Mouse (Mus musculus) intestine, embryonic 16.5 days (tissue): ENCODE data around the gene Uxs1. TPM values are rescaled to one million over a fixed set of nuclear protein-coding genes. Genes with fewer than 3 reads are reported as not detected.

Experiments
- ATAC-seq: fragments of 200-750 bp; cut with Nextera tagmentation; 2 replicates; pipeline ENCODE4 v1.8.0; 2017; ENCODE audit warnings: moderate TSS enrichment, moderate library complexity
- H3K27ac ChIP-seq: fragments of 300-500 bp; sonication (generic); 2 replicates; pipeline ENCODE4 v1.5.1; 2014; ENCODE audit warnings: mild to moderate bottlenecking, low read length
- H3K27me3 ChIP-seq: fragments of 300-500 bp; sonication (generic); replicated peaks from 2 replicates; pipeline ENCODE4 v1.6.1; 2014; ENCODE audit warnings: low read length, control low read depth, mixed read lengths; ENCODE audit not compliant: control insufficient read depth, insufficient read depth
- H3K36me3 ChIP-seq: fragments of 300-500 bp; sonication (generic); 2 replicates; pipeline ENCODE4 v1.6.1; 2014; ENCODE audit warnings: low read length, control low read depth; ENCODE audit not compliant: control insufficient read depth, insufficient read depth
- H3K4me1 ChIP-seq: fragments of 300-500 bp; sonication (generic); 2 replicates; pipeline ENCODE4 v1.6.1; 2014; ENCODE audit warnings: low read length, control low read depth, mixed read lengths; ENCODE audit not compliant: control insufficient read depth, insufficient read depth
- H3K4me2 ChIP-seq: fragments of 300-500 bp; sonication (generic); 2 replicates; pipeline ENCODE4 v1.6.1; 2014; ENCODE audit warnings: low read depth, low read length, control low read depth
- H3K4me3 ChIP-seq: fragments of 300-500 bp; sonication (generic); 2 replicates; pipeline ENCODE4 v1.5.1; 2014; ENCODE audit warnings: mild to moderate bottlenecking, low read length
- H3K9ac ChIP-seq: fragments of 300-500 bp; sonication (generic); 2 replicates; pipeline ENCODE4 v1.6.1; 2014; ENCODE audit warnings: low read depth, low read length
- H3K9me3 ChIP-seq: fragments of 300-500 bp; sonication (generic); 2 replicates; pipeline ENCODE4 v1.6.1; 2016; ENCODE audit warnings: low read length, control low read depth; ENCODE audit not compliant: control insufficient read depth
- WGBS: fragments of 180-500 bp; shearing (Covaris S2); extraction: QIAGEN DNeasy Blood & Tissue Kit; methylation state at CpG from one replicate; pipeline ENCODE4 v1.1.7; 2014; 5-methylcytosine and 5-hydroxymethylcytosine counted together
- polyA plus RNA-seq: library from polyadenylated mRNA; unstranded; fragments of >200 nt; fragmentation: Nextera tagmentation; extraction: Ambion mirVana; gene quantifications from 2 replicates; pipeline ENCODE4 v1.2.1, GENCODE M21; 2015

The Uxs1 gene
- polyA plus RNA-seq, 1 experiment from 2014 or later: 17.5 TPM

DNA sequence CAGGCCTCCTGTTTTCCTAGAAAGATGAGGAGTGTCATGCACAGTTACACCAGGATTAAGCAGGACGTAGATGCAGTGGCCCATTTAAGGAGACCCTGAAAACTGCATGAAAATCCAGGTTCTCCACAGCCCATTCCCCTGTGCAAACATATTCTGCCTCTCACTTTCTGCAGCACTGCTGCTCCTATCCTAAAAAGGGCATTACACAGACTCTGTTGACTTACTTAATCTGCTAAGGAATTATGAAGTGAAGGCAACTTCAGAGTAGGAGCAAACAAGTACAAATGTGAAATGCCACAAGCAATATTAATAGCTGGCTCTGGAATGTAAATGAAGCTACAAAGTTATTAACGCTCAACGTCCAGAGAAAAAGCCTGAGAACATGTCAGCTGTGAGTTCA is 45.9 kb downstream of the Uxs1 start:
- peak; percentile 46; the same call in 1 of the 2 replicates for ATAC-seq

DNA sequence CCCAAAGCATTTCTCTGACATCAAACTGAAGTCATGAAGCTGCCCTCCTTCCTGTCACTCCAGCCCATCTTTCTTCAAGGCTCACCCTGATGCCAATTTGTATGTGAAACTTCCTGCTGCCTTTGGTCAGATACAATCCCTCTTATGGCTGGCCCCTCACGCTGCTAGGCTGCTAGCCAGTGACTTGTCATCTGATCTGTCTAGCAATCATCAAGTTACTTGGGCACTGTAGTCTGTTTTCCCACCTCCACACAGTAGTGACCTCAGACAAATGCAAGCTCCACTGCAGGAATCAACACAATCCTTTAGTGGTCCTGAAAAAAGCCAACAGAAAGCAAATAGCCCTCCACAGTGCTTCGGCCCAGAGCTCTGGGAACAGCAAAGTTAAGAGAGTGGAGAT is 46.4 kb downstream of the Uxs1 start:
- H3K27ac ChIP-seq: peak overlapping the region; percentile 57; the same call in 1 of the 2 replicates
- H3K4me2 ChIP-seq: no peak overlapping the region
- peaks cover 3% of the 10 kb centered on the region; the same call in 1 of the 2 replicates for H3K36me3 ChIP-seq
- ATAC-seq: no peak
- no peak overlapping the region for H3K4me3 ChIP-seq
- no peaks in the 10 kb centered on the region for H3K27me3 ChIP-seq
- H3K9me3 ChIP-seq: no peaks in the 10 kb centered on the region
- no peak overlapping the region for H3K9ac ChIP-seq
- H3K4me1 ChIP-seq: no peaks in the 10 kb centered on the region
- 73% methylated on average over 2 of the region's 2 CpGs for WGBS

More for the DNA sequence above, 45.9 kb downstream of the Uxs1 start:
- no peak overlapping the region for H3K4me2 ChIP-seq
- peaks cover 3% of the 10 kb centered on the region; the same call in 1 of the 2 replicates for H3K36me3 ChIP-seq
- no peaks in the 10 kb centered on the region for H3K27me3 ChIP-seq
- H3K9me3 ChIP-seq: no peaks in the 10 kb centered on the region
- peak overlapping the region; percentile 57 for H3K27ac ChIP-seq
- H3K4me3 ChIP-seq: no peak overlapping the region
- no peak overlapping the region for H3K9ac ChIP-seq
- H3K4me1 ChIP-seq: no peaks in the 10 kb centered on the region
- 70% methylated on average over 3 of the region's 3 CpGs for WGBS

GRCm38 (mm10) chr1:43776106-43776505 is 51.5 kb downstream of the Uxs1 start:
- Histone ChIP-seq H3K4me1 (no peaks in the 10 kb centered on the region), H3K4me2 (no peak overlapping the region), H3K9ac (no peak overlapping the region), H3K36me3 (peaks cover 6% of the 10 kb centered on the region; the same call in 1 of the 2 replicates), H3K4me3 (no peak overlapping the region), H3K27ac (no peak overlapping the region), H3K27me3 (no peaks in the 10 kb centered on the region), H3K9me3 (no peaks in the 10 kb centered on the region)
- ATAC-seq: no peak
- WGBS: 81% methylated on average over 3 of the region's 3 CpGs

DNA sequence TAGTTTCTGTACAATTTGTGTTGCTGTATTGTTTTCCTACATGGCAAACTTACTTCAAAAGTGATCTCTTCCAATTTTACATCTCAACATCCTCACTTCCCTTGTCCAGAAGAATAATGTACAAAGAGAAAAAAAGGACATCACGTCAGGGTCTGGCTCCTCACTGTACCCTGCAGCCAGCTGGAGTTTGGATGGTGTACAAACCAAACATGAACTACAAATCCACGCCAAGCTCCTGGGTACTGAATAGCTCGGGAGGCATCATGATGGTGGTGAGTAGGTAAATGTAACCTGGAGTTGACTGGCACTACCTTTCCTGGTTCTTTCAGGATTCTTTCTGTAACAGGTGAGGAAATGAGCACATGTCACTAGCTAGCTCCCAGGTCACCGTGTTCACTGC is 53.5 kb downstream of the Uxs1 start:
- no peak overlapping the region for H3K27ac ChIP-seq
- H3K4me3 ChIP-seq: no peak overlapping the region
- 95% methylated on average over 4 of the region's 4 CpGs for WGBS
- H3K4me1 ChIP-seq: no peaks in the 10 kb centered on the region
- ATAC-seq: no peak
- peaks cover 6% of the 10 kb centered on the region; the same call in 1 of the 2 replicates for H3K36me3 ChIP-seq
- H3K27me3 ChIP-seq: no peaks in the 10 kb centered on the region
- no peak overlapping the region for H3K4me2 ChIP-seq
- H3K9me3 ChIP-seq: no peaks in the 10 kb centered on the region
- no peak overlapping the region for H3K9ac ChIP-seq

- H3K9ac ChIP-seq: no peak overlapping the region
- no peak overlapping the region for H3K27ac ChIP-seq
- WGBS: 95% methylated on average over 3 of the region's 3 CpGs
- no peaks in the 10 kb centered on the region for H3K9me3 ChIP-seq
- no peak overlapping the region for H3K4me3 ChIP-seq
- peaks cover 2% of the 10 kb centered on the region; the same call in 1 of the 2 replicates for H3K36me3 ChIP-seq
- no peak overlapping the region for H3K4me2 ChIP-seq
- H3K27me3 ChIP-seq: no peaks in the 10 kb centered on the region
- no peaks in the 10 kb centered on the region for H3K4me1 ChIP-seq
- ATAC-seq: no peak
Observed at GRCm38 (mm10) chr1:43772694-43773093, 54.9 kb downstream of the Uxs1 start.

DNA sequence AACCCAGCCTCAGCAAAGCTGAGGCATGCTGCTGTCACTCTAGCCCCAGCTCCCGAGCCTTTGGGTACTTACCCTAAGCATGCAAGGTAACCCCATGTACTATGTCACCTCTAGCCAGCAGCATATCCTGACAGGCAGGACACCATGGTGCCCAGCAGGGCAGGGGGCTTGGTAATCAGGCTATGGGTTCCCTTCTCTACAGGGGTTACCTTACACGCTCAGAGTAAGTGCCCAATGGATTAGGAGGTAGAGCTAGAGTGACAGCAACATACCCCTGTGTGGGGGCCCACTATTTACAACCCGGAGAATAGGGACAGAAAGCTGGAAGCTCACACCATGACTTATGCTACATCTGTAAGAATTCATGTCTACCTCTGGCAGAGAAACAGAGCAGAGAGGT is 57.6 kb downstream of the Uxs1 start:
- 86% methylated on average over 3 of the region's 3 CpGs for WGBS
- ATAC-seq: no peak
- H3K9me3 ChIP-seq: no peaks in the 10 kb centered on the region
- H3K4me3 ChIP-seq: no peak overlapping the region
- no peaks in the 10 kb centered on the region for H3K4me1 ChIP-seq
- H3K27ac ChIP-seq: no peak overlapping the region
- H3K27me3 ChIP-seq: no peaks in the 10 kb centered on the region
- no peak overlapping the region for H3K9ac ChIP-seq
- H3K4me2 ChIP-seq: no peak overlapping the region
- peaks cover 2% of the 10 kb centered on the region; the same call in 1 of the 2 replicates for H3K36me3 ChIP-seq

DNA sequence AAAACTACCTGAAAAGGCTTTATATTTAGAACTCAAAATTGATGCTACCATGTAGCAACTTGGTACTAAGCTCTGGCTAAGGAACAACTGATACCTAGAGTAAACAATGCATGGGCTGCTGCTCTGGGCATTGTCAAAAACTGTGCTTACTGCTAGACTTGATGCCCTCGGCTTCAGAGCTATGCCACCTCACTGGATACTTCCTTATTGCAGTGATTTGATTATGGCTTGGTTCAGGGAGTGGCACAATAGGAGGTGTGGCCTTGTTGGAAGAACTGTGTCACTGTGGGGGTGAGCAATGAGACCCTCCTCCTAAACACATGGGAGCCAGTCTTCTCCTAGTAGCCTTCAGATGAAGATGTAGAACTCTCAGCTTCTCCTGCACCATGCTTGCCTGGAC is 58.3 kb downstream of the Uxs1 start:
- Histone ChIP-seq H3K9ac (no peak overlapping the region), H3K36me3 (peaks cover 2% of the 10 kb centered on the region; the same call in 1 of the 2 replicates), H3K27me3 (no peaks in the 10 kb centered on the region), H3K4me2 (no peak overlapping the region), H3K4me3 (no peak overlapping the region), H3K27ac (no peak overlapping the region), H3K4me1 (no peaks in the 10 kb centered on the region), H3K9me3 (no peaks in the 10 kb centered on the region)
- WGBS: 39% methylated on average over 1 of the region's 1 CpGs
- peak; percentile 52 for ATAC-seq

DNA sequence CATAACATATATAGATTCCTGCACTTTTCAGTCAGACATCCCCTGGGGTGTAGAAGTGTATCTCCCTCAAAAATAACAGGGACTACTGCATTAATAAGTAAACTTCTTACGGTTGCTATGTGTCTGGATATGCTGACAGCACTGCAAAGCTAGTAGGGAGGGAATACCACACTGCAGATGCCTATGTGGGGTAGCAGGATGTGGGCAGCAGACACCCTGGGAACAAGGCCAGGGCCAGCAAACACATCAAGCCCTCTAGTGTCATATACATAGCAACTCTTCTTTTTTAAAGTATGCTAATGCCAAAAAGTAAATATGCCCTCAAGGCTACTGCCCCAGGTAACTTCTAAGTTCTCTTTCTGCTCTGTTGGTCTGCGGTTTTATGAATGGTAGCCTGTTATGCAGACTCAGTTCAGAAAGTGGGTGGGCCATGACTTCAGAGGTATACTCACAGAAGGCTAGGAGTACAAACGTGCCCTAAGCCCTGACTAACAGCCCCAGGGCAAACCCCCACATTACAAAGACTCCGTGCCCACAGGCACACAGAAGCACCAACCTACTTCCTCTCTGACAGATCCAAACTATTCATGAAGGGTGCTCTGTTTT is 59.1 kb downstream of the Uxs1 start:
- Histone ChIP-seq H3K27me3 (no peaks in the 10 kb centered on the region), H3K4me1 (no peaks in the 10 kb centered on the region), H3K4me2 (no peak overlapping the region), H3K9me3 (no peaks in the 10 kb centered on the region), H3K36me3 (peaks cover 2% of the 10 kb centered on the region; the same call in 1 of the 2 replicates), H3K4me3 (no peak overlapping the region), H3K9ac (no peak overlapping the region), H3K27ac (no peak overlapping the region)
- WGBS: 73% methylated on average over 4 of the region's 4 CpGs
- ATAC-seq: no peak

- no peaks in the 10 kb centered on the region for H3K4me1 ChIP-seq
- no peaks in the 10 kb centered on the region for H3K27me3 ChIP-seq
- WGBS: 93% methylated on average over 2 of the region's 2 CpGs
- H3K4me2 ChIP-seq: no peak overlapping the region
- H3K27ac ChIP-seq: no peak overlapping the region
- H3K36me3 ChIP-seq: no peaks in the 10 kb centered on the region
- H3K4me3 ChIP-seq: no peak overlapping the region
- no peaks in the 10 kb centered on the region for H3K9me3 ChIP-seq
- ATAC-seq: no peak
- H3K9ac ChIP-seq: no peak overlapping the region
Observed at GRCm38 (mm10) chr1:43766328-43766727, 61.3 kb downstream of the Uxs1 start.

- Histone ChIP-seq H3K4me2 (no peak overlapping the region), H3K27ac (no peak overlapping the region), H3K4me1 (no peaks in the 10 kb centered on the region), H3K4me3 (no peak overlapping the region), H3K36me3 (no peaks in the 10 kb centered on the region), H3K9me3 (no peaks in the 10 kb centered on the region), H3K9ac (no peak overlapping the region), H3K27me3 (no peaks in the 10 kb centered on the region)
- ATAC-seq: no peak
- 92% methylated on average over 2 of the region's 2 CpGs for WGBS
Observed at GRCm38 (mm10) chr1:43764481-43764880, 63.1 kb downstream of the Uxs1 start.
